Mouse (Mus musculus) thymus, adult 2 months (tissue): ENCODE results near the gene Dhx9.

Experiments used
- CTCF ChIP-seq: fragments of 200-500 bp; IDR thresholded peaks from 2 replicates; pipeline ENCODE4 v1.5.1; 2012; ENCODE audit warnings: mild to moderate bottlenecking, control low read depth, low read length, moderate library complexity, borderline replicate concordance; ENCODE audit not compliant: control insufficient read depth, poor library complexity, insufficient read depth; ENCODE audit errors: extremely low read depth
- POLR2A ChIP-seq: fragments of 200-500 bp; IDR thresholded peaks from 2 replicates; pipeline ENCODE4 v1.6.1; 2012; ENCODE audit warnings: mild to moderate bottlenecking, low read length, control low read depth, moderate library complexity; ENCODE audit not compliant: control insufficient read depth, poor library complexity, insufficient read depth; ENCODE audit errors: extremely low read depth

DNA sequence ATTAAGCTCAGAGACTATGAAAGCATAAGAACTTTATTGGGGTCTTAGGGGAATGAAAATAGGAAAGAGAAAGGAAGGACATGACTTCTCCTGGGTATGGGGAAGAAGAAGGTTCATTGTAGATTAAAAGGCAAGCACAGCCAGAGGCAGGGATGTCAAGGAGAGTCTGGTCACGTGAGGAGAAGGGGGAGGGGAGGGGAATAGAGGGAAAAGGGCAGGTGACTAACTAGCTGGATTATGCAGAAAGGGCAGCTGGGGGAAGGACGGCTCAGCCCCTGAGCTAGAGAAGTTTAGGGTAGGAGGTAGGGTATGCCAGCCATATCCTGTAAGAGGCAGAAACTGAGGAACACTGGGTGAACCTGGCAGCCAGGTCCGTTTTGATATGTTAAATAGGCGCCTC lies 5.9 kb upstream of the Dhx9 start:
- TF ChIP-seq CTCF (no peak), POLR2A (no peak)
